Mouse (Mus musculus): ENCODE data around the gene Neu3.

DNA sequence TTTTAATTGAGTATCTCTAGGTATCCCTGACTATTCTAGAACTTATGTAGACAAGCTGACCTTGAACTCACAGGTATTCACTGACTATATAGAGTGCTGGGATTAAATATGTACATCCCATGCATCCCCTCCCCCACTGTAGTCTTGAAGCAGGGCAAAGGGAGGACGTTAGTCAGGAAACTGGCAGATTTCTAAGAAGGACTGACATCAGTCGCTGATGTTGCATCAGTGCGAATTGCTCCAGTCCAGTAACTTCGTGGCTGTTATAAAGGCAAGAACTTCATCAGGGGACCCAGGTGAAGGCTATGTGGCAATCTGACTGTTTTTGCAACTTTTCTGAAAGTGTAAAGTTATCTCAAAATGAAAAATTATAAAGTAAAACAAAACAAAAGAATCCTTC, 41.1 kb upstream of the Neu3 start:
- no peak for TF ChIP-seq CTCF (IDR thresholded peaks at IDR 0.05; ENCODE audit: borderline replicate concordance, insufficient read depth, low read depth, low read length)
- TF ChIP-seq POLR2A (IDR thresholded peaks at IDR 0.05; ENCODE audit: borderline replicate concordance, insufficient read depth, low read length), result no peak
